Mouse (Mus musculus): ENCODE data around the gene Nfrkb. TPM values are rescaled to one million over a fixed set of nuclear protein-coding genes. Genes with fewer than 3 reads are reported as not detected.

Gene Nfrkb
- total RNA-seq (2015), result 10.8 and 22.7 TPM in 2 replicates
- 18.5 and 24.5 TPM in 2 replicates for total RNA-seq (2017)

DNA sequence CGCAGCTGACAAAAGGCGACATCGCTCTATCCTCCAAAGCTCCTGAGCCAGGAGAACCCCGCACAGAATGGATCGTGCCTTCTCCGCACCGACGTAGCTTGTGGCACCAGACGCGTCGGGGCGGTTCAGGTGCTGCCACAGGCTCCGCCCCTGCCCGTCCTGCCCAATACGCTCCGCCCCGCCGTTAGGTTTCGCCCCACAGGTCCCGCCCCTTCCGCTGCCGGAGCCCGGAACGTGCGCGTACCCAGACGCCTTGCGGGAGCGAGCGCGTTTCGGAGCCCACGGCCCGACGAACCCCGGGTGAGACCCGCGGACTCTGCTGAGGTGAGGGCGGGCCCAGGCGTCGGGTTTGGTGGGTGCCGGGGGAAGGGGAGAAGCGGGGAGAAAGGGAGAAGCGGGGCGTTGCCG, at the start of gene Nfrkb:
Gene Nfrkb (plus strand): TSS at position 246 of the 408 bp plus-strand sequence.
- peak; percentile 99 for ATAC-seq (replicated peaks; ENCODE audit: poor library complexity)

DNA sequence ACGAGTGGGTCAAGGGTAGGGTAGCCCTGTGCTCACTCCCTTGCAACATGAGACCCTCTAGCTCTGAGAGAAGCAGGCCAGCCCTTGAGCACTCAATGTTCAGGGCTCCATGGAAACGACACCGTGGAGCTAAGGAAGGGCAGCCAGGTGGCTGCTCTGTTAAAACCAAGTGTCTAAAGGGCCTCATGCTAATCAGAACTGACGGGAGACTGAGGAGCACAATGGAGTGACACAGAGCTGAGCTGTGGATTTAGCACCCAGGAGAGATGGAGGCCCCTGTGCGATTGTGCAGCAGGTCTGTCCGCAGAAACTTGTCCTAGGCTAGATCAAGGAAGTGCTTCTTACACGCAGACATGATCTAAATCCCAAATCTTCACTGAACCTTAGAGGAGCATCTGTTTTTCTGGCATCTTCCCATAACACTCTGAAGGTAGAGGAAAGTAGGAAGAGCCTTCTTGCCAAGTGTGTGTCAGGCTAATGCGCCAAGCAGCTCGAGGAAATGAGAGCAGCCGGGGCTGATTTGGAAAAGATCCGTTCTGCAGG, 41.6 kb upstream of the Nfrkb start:
- no peak for ATAC-seq (replicated peaks; ENCODE audit: poor library complexity)

DNA sequence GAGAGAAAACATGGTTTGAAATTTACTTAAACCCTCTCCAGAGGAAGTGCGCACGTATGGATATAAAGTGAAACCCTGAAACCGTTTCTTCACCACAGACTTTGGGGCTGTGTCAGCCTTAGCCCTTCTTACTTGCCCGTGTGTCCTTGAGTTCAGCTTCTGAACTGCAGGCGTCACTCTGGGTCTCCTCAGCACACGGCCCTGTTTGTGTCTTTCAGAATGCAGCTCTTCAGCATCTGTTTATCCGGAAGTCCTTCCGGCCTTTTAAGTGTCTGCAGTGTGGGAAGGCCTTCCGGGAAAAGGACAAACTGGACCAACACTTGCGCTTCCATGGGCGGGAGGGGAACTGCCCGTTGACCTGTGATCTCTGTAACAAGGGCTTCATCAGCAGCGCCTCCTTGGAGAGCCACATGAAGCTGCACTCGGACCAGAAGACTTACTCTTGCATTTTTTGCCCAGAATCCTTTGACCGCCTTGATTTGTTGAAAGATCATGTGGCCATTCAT, 39.4 kb upstream of the Nfrkb start:
- ATAC-seq (replicated peaks; ENCODE audit: poor library complexity), result no peak

GRCm38 (mm10) chr9:31348458-31348857, 37.5 kb upstream of the Nfrkb start:
- ATAC-seq (replicated peaks; ENCODE audit: poor library complexity), result no peak

DNA sequence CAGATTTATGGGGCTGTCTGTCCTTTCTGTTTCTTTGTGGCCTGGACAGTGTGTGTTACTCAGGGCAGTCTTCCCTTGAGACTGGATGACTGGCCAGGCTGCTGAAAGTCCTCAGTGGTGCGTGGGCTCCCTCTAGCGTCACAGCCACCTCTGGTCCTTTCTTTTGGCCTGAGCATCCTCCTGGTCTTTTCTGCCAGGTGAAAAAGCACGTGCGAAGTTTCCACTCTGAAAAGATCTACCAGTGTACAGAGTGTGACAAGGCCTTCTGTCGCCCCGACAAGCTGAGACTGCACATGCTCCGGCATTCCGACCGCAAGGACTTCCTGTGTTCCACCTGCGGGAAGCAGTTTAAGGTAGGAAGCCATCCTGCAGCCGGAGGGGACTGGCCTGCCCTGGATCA, 37.1 kb upstream of the Nfrkb start:
- peak; percentile 97 for ATAC-seq (replicated peaks; ENCODE audit: poor library complexity)

- peak; percentile 68 for ATAC-seq (replicated peaks; ENCODE audit: poor library complexity)
These were observed 33.3 kb upstream of the Nfrkb start for GRCm38 (mm10) chr9:31352716-31353115.

DNA sequence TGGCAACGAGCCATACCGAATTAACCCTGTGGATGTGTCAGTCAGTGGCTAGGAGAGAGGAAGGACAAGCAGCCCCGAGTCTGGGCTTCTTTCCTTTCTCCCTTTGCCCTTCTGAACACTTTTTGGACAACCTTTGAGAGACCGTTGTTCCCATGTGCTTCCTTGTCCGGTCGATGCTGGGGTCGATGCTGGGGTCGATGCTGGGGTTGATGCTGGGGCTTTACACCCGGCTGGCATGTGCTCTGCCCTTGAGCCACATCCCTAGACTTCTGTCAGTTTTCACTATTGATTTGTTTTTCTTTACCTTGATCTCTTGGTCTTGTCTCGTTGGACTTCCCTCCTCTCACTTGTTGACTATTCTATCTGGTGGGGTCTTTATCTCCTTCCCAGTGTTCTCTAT, 32.5 kb upstream of the Nfrkb start:
- no peak for ATAC-seq (replicated peaks; ENCODE audit: poor library complexity)

- no peak for ATAC-seq (replicated peaks; ENCODE audit: poor library complexity)
These were observed 31.9 kb upstream of the Nfrkb start for GRCm38 (mm10) chr9:31354051-31354450.

GRCm38 (mm10) chr9:31363698-31364609, 22.0 kb upstream of the Nfrkb start:
- ATAC-seq (replicated peaks; ENCODE audit: poor library complexity), result no peak

DNA sequence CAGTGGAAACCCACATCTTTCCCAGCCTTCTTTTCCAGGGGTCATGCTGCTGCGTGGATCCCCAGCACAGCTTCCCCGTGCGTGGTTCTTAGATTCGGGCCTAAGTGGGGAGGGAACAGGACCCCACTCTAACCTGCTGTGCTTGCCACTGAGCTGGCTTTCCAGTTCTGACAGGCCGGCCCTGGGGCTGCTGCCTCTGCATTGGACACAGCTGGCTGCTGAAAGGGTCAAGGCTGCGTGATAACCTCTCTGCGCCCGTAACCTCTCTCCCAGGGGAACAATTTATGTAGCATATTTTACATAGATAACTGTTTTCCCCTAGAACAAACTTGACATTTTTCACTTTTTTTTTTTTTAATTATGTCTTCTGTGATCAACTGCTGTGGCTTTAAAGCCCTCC, 20.9 kb upstream of the Nfrkb start:
- no peak for ATAC-seq (replicated peaks; ENCODE audit: poor library complexity)

DNA sequence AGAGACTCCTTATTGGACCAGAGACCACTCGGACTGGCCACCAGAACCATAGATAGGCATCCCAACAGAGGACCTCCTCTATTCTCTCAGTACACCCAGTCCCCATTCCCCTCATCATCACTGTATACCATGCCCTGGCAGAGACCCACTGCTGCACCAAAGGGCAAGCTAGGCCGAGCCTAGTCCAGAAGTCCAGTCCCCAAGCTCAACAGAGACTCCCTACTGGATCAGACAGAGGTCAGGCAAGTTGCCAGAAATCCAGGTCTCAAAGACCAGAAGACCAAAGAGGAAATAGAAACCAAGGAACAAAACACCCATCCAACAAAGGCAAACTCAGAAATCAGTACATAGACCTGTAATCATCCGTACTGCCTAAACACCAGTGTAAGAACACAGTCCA, 14.3 kb upstream of the Nfrkb start:
- ATAC-seq (replicated peaks; ENCODE audit: poor library complexity), result no peak

DNA sequence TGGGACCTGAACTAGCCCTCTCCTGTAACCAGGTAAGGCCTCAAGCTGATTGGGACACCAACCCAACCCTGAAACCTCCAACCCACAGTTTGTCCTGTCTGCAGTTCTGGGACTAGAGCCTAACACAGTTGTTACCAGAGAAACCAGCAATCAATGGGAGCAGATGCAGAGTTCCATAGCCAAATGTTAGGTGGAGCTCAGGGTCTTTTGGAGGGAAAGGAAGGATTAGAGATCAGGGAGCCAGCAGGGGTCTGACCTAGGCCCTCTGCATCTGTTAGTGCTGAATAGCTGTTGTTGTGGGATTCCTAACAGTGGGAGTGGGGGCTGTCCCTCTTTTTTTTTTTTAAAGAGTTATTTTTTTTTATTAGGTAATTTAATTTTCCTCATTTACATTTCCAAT, 9.3 kb upstream of the Nfrkb start:
- ATAC-seq (replicated peaks; ENCODE audit: poor library complexity), result no peak

DNA sequence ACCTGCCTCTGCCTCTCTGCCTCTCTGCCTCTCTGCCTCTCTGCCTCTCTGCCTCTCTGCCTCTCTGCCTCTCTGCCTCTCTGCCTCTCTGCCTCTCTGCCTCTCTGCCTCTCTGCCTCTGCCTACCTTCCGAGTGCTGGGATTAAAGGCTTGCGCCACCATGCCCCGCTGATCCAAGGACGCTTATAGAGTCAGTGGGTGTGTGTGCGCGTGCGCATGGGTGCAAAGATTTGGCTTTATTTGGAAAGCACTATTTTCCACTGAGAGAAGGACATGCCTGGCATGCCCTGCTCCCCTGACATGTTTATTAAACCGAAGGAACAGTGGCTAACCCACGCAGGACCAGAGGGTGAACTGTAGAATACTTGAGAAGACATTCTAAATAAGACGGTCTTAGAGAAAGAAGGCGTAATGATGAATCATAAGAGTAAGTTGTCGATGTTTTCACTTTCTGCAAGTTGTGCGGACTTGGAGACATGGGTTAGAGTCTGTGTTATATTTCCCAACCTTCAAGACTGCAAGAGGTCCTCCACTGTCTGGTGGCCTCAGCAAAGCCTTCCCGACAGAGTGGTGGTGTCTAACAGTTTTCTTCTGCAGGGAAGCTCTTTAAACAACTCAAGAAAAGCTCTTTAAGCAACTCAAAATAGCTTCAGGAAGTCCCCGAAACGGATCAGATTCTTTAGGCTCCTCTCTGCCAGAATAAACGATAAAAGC, 1.0 kb upstream of the Nfrkb start:
- no peak for ATAC-seq (replicated peaks; ENCODE audit: poor library complexity)

- peak; percentile 5; the same call in 1 of the 2 replicates for ATAC-seq (replicated peaks; ENCODE audit: poor library complexity)
These were observed 507 bp upstream of the Nfrkb start for GRCm38 (mm10) chr9:31385500-31385869.

DNA sequence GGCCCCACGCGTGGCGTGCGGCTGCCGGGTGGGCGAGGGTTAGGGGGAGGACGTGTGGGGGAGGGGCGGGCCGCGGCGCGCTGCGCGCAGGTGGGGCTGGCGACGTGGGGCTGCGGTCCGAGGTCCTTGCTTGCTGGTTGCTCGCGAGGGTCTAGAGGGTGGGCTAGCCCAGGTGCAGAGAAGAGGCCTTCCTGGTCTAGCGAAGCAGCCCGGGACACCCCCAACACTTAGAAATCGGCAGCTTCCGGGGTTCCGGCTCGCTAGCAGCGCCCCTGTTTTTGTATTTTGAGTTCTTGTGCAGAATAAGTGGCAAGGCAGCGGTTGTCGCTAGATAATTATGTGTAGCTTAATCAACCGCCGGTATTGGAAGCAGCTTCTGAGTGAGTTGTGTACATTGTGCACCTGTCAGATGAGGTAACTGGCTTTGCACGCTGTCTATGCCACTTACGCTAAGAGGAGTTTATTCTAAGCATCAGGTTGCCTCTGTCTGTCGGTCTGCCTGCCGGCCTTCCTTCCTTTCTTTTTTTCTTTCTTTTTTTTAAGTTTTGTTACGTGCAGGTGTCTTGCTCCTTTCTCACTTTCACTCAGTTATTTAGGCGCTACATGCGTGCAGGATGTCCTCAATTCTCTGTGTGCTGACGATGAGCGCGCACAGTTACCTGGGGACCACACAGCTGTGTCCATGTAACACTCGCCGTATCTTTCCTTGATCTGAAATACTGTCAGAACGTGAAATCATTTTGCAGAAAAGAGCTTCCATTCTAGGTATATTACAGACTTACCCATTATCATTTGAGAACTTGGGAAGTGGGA, 582 bp downstream of the Nfrkb start:
- peak; percentile 22; the same call in 1 of the 2 replicates for ATAC-seq (replicated peaks; ENCODE audit: poor library complexity)

DNA sequence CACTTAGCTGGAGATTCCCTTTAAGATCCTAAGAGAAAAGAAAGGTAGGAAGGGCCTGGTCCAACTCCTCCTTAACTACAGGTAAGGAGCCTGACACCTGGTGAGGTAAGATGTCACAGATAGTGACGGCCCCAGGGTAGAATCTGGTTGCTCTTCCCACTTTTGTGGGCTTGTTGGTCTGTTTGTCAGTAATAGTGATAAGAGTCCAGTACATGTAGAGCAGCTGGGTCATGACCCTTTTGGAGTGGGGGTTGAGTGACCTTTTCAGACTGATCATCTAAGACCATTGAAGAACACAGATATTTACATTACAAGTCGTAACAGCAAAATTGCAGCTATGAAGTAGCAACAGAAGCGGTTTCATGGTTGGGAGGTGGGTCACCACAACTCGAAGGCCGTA, 1.2 kb downstream of the Nfrkb start:
- no peak for ATAC-seq (replicated peaks; ENCODE audit: poor library complexity)

GRCm38 (mm10) chr9:31400441-31400840, 14.4 kb downstream of the Nfrkb start:
- ATAC-seq (replicated peaks; ENCODE audit: poor library complexity), result peak; percentile 92

DNA sequence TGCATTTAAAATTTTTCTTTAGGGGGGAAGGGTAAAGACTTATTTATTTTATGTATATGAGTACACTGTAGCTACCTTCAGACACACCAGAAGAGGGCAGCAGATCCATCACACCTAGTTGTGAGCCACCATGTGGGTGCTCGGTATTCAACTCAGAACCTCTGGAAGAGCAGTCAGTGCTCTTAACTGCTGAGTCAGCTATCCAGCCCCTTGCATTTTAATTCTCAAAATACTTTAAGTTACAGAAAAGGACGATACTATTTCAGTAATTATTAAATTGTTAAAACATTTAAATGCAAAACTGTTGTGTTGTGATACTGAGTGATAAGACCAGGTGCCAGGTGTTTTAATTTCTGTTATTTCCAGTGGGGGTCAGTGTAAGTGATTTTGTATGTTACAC, 18.3 kb downstream of the Nfrkb start:
- no peak for ATAC-seq (replicated peaks; ENCODE audit: poor library complexity)

DNA sequence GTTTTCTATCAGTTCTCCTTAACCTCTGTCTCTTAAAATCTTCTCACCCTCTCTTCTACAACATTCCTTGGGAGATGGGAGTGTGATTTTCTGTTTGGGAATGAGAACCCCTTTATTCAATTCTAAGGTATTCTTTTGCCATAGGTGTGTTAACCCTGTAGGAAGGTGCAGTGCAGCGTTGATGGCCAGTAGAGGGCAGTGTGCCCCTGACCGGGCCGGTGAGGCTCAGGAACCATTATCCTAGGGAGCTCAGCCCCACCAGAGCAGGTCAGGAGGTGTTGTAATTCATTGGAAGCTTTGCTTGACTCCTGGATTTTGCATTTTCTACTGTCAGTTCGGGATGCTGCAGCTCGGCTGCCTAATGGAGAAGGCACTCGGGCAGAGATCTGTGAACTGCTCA, 19.2 kb downstream of the Nfrkb start:
- ATAC-seq (replicated peaks; ENCODE audit: poor library complexity), result peak; percentile 81

GRCm38 (mm10) chr9:31412165-31412564, 26.2 kb downstream of the Nfrkb start:
- ATAC-seq (replicated peaks; ENCODE audit: poor library complexity), result peak; percentile 44; the same call in 1 of the 2 replicates

GRCm38 (mm10) chr9:31418821-31419220, 32.8 kb downstream of the Nfrkb start:
- peak; percentile 76 for ATAC-seq (replicated peaks; ENCODE audit: poor library complexity)

Data from megakaryocyte progenitor cell, adult 5-6 weeks (primary cell).